Mouse (Mus musculus) embryonic facial prominence, embryonic 14.5 days (tissue): ENCODE results near the gene Pheta2. TPM values are rescaled to one million over a fixed set of nuclear protein-coding genes. Genes with fewer than 3 reads are reported as not detected.

Experiments
- ATAC-seq: fragments of 200-750 bp; cut with Nextera tagmentation; 2 replicates; pipeline ENCODE4 v1.8.0; 2017; ENCODE audit warnings: low read depth, moderate number of reproducible peaks, moderate TSS enrichment
- DNase-seq: peaks from one replicate; pipeline ENCODE4 v3.0.0-alpha.2; 2015; ENCODE audit warnings: low spot score
- H3K27ac ChIP-seq: fragments of 300-500 bp; sonication (generic); replicated peaks from 2 replicates; pipeline ENCODE4 v1.5.1; 2014; ENCODE audit warnings: low read depth, mild to moderate bottlenecking, low read length, moderate library complexity
- H3K27me3 ChIP-seq: fragments of 300-500 bp; sonication (generic); replicated peaks from 2 replicates; pipeline ENCODE4 v1.6.1; 2014; ENCODE audit warnings: low read length; ENCODE audit not compliant: control insufficient read depth, insufficient read depth
- H3K36me3 ChIP-seq: fragments of 300-500 bp; sonication (generic); 2 replicates; pipeline ENCODE4 v1.6.1; 2014; ENCODE audit warnings: low read length, mixed read lengths; ENCODE audit not compliant: control insufficient read depth, insufficient read depth
- H3K4me1 ChIP-seq: fragments of 300-500 bp; sonication (generic); 2 replicates; pipeline ENCODE4 v1.6.1; 2014; ENCODE audit warnings: antibody characterized with exemption, low read length; ENCODE audit not compliant: control insufficient read depth, insufficient read depth
- H3K4me2 ChIP-seq: fragments of 300-500 bp; sonication (generic); 2 replicates; pipeline ENCODE4 v1.6.1; 2014; ENCODE audit warnings: low read depth, mild to moderate bottlenecking, low read length, moderate library complexity, mixed read lengths
- H3K4me3 ChIP-seq: fragments of 300-500 bp; sonication (generic); 2 replicates; pipeline ENCODE4 v1.5.1; 2014; ENCODE audit warnings: low read depth, mild to moderate bottlenecking, low read length
- H3K9ac ChIP-seq: fragments of 300-500 bp; sonication (generic); 2 replicates; pipeline ENCODE4 v1.6.1; 2014; ENCODE audit warnings: low read depth, mild to moderate bottlenecking, low read length, moderate library complexity, mixed read lengths
- H3K9me3 ChIP-seq: fragments of 300-500 bp; sonication (generic); 2 replicates; pipeline ENCODE4 v1.6.1; 2016; ENCODE audit warnings: low read length; ENCODE audit not compliant: control insufficient read depth
- WGBS: fragments of 180-500 bp; shearing (Covaris S2); extraction: QIAGEN DNeasy Blood & Tissue Kit; methylation state at CpG from one replicate; pipeline ENCODE4 v1.1.7; 2014; 5-methylcytosine and 5-hydroxymethylcytosine counted together
- polyA plus RNA-seq: library from polyadenylated mRNA; unstranded; fragments of >200 nt; fragmentation: Nextera tagmentation; extraction: Ambion mirVana; gene quantifications from 2 replicates; pipeline ENCODE4 v1.2.1, GENCODE M21; 2014

The Pheta2 gene
- polyA plus RNA-seq, result 12.9 and 15.3 TPM in 2 replicates

DNA sequence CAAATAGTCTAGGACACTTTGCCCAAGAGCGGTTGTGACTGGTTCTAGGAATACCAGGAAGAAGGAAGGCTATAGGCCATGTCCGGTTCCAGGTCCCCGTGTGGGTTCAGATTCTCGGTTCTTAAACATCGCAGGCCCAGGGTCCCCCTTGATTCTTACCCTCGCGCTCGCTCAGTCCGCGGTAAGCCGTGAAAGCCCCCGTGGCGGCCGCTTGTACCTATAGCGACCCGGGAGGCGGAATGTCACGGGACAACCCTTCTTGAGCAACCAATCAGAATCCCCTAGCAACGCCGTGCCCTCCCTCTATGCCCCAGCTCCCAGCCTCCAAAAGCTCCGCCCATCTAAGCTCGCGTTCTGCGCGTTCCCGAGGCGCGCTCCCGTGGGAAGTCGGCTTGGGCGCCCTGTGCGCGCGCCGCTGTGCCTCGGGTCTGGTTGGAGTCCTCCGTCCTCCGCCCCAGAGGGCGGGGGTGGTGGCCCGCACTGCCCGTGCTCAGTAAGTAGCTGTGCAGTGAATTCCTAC lies at the start of gene Pheta2, which contains the start of the genes Naga and Smdt1:
Gene Pheta2 (plus strand): TSS at position 350 of the 520 bp plus-strand sequence.
Gene Naga (minus strand): TSS at position 333 of the 520 bp plus-strand sequence.
Gene Smdt1 (plus strand): TSS at position 367 of the 520 bp plus-strand sequence.
- H3K27ac ChIP-seq, result peak within 1 kb of the TSS; percentile 61
- H3K4me3 ChIP-seq, result peak within 1 kb of the TSS; percentile 63
- H3K36me3 ChIP-seq, result peaks cover 29% of the 10 kb centered on the region
- peak within 1 kb of the TSS; percentile 78 for H3K4me2 ChIP-seq
- DNase-seq (peak; percentile 97), ATAC-seq (peak; percentile 90)
- under 1% methylated on average over 36 of the region's 41 CpGs for WGBS
- peak within 1 kb of the TSS; percentile 72 for H3K9ac ChIP-seq
- no peaks in the 10 kb centered on the region for H3K9me3 ChIP-seq
- H3K4me1 ChIP-seq, result peaks cover 24% of the 10 kb centered on the region
- H3K27me3 ChIP-seq, result no peaks in the 10 kb centered on the region

- DNase-seq, result no peak
- no peak overlapping the region for H3K9ac ChIP-seq
- H3K9me3 ChIP-seq, result no peaks in the 10 kb centered on the region
- 0 out of 2 replicates have a peak, but pooled peaks cover 3% of the 10 kb centered on the region for H3K4me1 ChIP-seq
- no peaks in the 10 kb centered on the region for H3K27me3 ChIP-seq
- no peak overlapping the region for H3K4me2 ChIP-seq
- no peak overlapping the region for H3K4me3 ChIP-seq
- no peak for ATAC-seq
- 91% methylated on average over 7 of the region's 7 CpGs for WGBS
- peaks cover 11% of the 10 kb centered on the region; the same call in 1 of the 2 replicates for H3K36me3 ChIP-seq
- no peak overlapping the region for H3K27ac ChIP-seq
Observed at GRCm38 (mm10) chr15:82290252-82290651, 48.5 kb upstream of the Pheta2 start.

DNA sequence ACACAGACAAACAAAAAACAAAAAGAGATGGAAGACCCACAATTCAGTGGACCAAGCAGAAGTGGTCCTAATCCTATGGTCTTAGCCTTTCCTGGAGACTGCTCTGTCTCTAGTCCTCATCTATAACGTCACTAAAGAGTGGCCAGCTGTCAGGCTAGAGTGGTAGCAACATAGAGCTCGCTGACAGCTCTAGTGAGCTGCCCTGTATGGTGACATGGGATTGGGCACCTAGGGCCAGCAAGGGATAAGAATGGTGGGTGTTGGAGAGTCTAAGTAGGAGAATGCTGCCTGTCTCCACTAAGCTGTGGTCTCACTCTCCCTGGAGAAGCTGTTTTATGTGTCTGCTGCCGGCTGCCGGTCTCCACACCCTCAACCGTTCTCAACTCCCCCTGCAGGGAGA lies 45.9 kb upstream of the Pheta2 start:
- ATAC-seq (peak; percentile 17; the same call in 1 of the 2 replicates), DNase-seq (no peak)
- H3K4me3 ChIP-seq, result no peak overlapping the region
- H3K27ac ChIP-seq, result no peak overlapping the region
- peaks cover 5% of the 10 kb centered on the region; the same call in 1 of the 2 replicates for H3K36me3 ChIP-seq
- 35% methylated on average over 4 of the region's 5 CpGs for WGBS
- 0 out of 2 replicates have a peak, but pooled peaks cover 3% of the 10 kb centered on the region for H3K4me1 ChIP-seq
- H3K9ac ChIP-seq, result no peak overlapping the region
- no peaks in the 10 kb centered on the region for H3K9me3 ChIP-seq
- no peaks in the 10 kb centered on the region for H3K27me3 ChIP-seq
- H3K4me2 ChIP-seq, result peak overlapping the region; percentile 37; the same call in 1 of the 2 replicates

DNA sequence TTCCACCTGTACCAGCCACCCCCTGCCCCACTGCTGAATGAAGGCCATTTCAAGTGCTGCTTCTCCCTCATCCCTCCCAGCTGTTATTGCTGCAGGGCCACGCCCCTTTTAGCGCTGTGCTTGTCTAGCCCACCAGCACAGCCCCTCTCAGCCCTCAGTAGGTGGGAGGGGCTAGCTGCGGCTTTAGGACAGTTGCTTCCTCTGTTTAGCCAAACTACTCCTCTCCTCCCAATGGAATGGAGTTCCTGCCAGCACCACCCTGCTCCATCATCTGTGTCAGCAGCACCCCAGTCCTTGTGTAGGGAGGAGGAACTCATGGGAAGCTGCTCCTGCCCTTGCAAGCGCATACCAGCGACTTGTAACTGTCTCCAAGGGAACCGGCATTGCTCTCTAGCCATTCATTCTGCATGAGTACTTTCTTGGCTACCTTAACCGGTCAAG lies 45.5 kb upstream of the Pheta2 start:
- DNase-seq, result peak; percentile 77
- no peaks in the 10 kb centered on the region for H3K27me3 ChIP-seq
- 0 out of 2 replicates have a peak, but pooled peaks cover 3% of the 10 kb centered on the region for H3K4me1 ChIP-seq
- no peak overlapping the region for H3K27ac ChIP-seq
- no peak overlapping the region for H3K9ac ChIP-seq
- peaks cover 5% of the 10 kb centered on the region; the same call in 1 of the 2 replicates for H3K36me3 ChIP-seq
- no peak overlapping the region for H3K4me3 ChIP-seq
- peak overlapping the region; percentile 37 for H3K4me2 ChIP-seq
- 14% methylated on average over 7 of the region's 7 CpGs for WGBS
- peak; percentile 76 for ATAC-seq
- no peaks in the 10 kb centered on the region for H3K9me3 ChIP-seq

- 42% methylated on average over 8 of the region's 8 CpGs for WGBS
- peak; percentile 41 for DNase-seq
- Histone ChIP-seq H3K27ac (no peak overlapping the region), H3K36me3 (peaks cover 5% of the 10 kb centered on the region; the same call in 1 of the 2 replicates), H3K4me1 (0 out of 2 replicates have a peak, but pooled peaks cover 3% of the 10 kb centered on the region), H3K9me3 (no peaks in the 10 kb centered on the region), H3K27me3 (no peaks in the 10 kb centered on the region), H3K9ac (no peak overlapping the region), H3K4me3 (no peak overlapping the region), H3K4me2 (no peak overlapping the region)
- ATAC-seq, result no peak
Observed at GRCm38 (mm10) chr15:82294059-82294458, 44.7 kb upstream of the Pheta2 start.

DNA sequence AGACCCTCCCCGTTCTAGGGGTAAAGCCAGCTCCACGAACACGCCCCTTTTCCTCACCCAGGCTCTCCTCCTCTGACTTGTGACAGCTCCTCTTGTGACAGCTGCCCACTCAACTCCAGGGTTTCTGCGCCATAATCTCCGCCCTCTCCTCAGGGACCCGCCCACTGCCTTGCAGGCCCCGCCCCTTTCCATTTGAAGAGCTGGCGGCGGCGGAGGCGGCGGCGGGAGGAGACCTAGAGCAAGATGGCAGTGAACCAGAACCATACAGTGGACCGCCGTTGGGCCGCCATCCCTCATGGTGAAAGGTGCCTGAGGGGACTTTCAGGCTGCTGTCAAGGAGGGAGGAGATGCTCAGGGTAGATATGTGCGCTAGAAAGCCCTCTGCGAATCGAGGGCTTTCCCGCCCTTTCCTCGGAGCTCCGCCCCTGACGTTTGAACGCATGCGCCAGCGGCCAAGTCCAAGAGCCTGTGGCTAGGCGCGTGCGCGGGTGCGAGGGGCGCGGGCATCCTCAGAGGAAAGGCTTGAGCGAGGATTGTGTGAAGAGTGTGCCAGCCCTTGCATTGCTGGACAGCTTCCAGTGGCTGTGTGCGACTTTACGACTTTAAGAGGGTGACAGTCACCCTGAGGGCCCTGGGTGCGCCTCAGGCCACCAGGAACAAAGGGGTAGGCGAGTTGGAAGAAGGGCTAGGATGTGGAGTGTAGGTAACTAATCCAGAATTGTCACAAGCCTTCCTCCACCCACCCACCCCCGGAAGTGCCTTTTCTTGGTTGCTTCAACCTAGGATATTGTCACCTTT lies 39.8 kb upstream of the Pheta2 start, which contains the start of gene Wbp2nl:
Gene Wbp2nl (plus strand): TSS at position 191 of the 798 bp plus-strand sequence.
- ATAC-seq (0 out of 2 replicates have a peak, but pooled peaks have one; percentile 33), DNase-seq (no peak)
- H3K9ac ChIP-seq, result no peak within 1 kb of the TSS
- H3K36me3 ChIP-seq, result no peaks in the 10 kb centered on the region
- no peaks in the 10 kb centered on the region for H3K27me3 ChIP-seq
- H3K9me3 ChIP-seq, result no peaks in the 10 kb centered on the region
- no peak within 1 kb of the TSS for H3K27ac ChIP-seq
- no peak within 1 kb of the TSS for H3K4me2 ChIP-seq
- WGBS, result 58% methylated on average over 39 of the region's 39 CpGs
- H3K4me1 ChIP-seq, result no peaks in the 10 kb centered on the region
- H3K4me3 ChIP-seq, result no peak within 1 kb of the TSS

DNA sequence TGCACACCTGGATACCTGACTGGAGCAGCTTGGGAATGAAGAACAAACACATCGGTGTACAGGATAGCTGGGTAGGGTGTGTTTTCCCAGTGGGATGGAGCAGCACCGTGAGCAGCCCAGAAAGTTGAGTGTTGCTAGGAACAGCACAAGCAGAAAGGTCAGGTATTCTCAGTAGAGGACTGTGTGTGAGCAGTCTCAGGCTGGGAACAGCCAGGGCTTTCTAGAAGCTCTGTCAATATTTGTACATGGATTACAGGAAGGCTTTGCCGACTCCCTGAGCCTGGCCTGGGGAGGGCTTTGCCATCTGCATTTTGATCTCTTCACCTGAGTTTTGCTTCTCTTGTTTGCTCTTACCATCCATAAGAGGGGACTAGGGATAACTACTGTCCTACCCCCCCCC lies 31.6 kb upstream of the Pheta2 start:
- Histone ChIP-seq H3K4me2 (no peak overlapping the region), H3K9ac (no peak overlapping the region), H3K27me3 (no peaks in the 10 kb centered on the region), H3K4me3 (no peak overlapping the region), H3K27ac (no peak overlapping the region), H3K36me3 (no peaks in the 10 kb centered on the region), H3K4me1 (no peaks in the 10 kb centered on the region), H3K9me3 (no peaks in the 10 kb centered on the region)
- ATAC-seq (no peak), DNase-seq (no peak)
- WGBS, result 72% methylated on average over 3 of the region's 3 CpGs

- Histone ChIP-seq H3K36me3 (no peaks in the 10 kb centered on the region), H3K9me3 (no peaks in the 10 kb centered on the region), H3K27me3 (no peaks in the 10 kb centered on the region), H3K9ac (no peak overlapping the region), H3K4me3 (no peak overlapping the region), H3K4me2 (no peak overlapping the region), H3K27ac (no peak overlapping the region), H3K4me1 (no peaks in the 10 kb centered on the region)
- no peak for DNase-seq
- WGBS, result 61% methylated on average over 3 of the region's 3 CpGs
- no peak for ATAC-seq
Observed at GRCm38 (mm10) chr15:82308416-82308815, 30.3 kb upstream of the Pheta2 start.
